Mouse (Mus musculus) stomach, postnatal 0 days (tissue): ENCODE measurements around the gene Tspan13.

ENCODE experiments used
- CTCF ChIP-seq: IDR thresholded peaks from 2 replicates; pipeline ENCODE4 v1.5.1; 2016; ENCODE audit warnings: antibody characterized with exemption, low read depth, mild to moderate bottlenecking, moderate library complexity
- EP300 ChIP-seq: optimal IDR thresholded peaks from 2 replicates; pipeline ENCODE3; 2016; ENCODE audit warnings: antibody characterized with exemption

DNA sequence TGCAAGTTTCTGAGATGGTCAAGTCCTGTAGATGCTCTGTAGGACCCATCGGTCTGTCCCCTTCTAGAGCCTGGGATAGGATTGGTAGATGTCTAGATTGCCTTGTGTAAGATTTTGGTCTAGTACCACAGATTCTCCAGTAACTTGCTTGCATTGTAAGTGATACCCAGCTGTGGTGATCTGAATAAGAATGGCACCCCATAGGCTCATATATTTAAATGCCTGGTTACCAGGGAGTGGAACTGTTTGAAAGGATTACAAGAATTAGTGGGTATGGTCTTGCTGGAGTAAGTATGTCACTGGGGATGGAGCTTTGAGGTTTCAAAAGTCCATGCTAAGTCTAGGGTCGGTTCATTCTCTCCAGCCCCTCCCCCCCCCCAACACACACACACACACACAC lies 21.6 kb downstream of the Tspan13 start:
- TF ChIP-seq CTCF (no peak), EP300 (no peak)
